Mouse (Mus musculus) stomach, embryonic 16.5 days (tissue): ENCODE results near the gene Nmbr. TPM values are rescaled to one million over a fixed set of nuclear protein-coding genes. Genes with fewer than 3 reads are reported as not detected.

Source experiments
- ATAC-seq: fragments of 200-750 bp; cut with Nextera tagmentation; 2 replicates; pipeline ENCODE4 v1.8.0; 2017; ENCODE audit warnings: moderate number of reproducible peaks, moderate TSS enrichment; ENCODE audit not compliant: insufficient read depth, low FRiP score
- H3K27ac ChIP-seq: fragments of 300-500 bp; sonication (generic); 2 replicates; pipeline ENCODE4 v1.5.1; 2014; ENCODE audit warnings: low read length
- H3K27me3 ChIP-seq: fragments of 300-500 bp; sonication (generic); 2 replicates; pipeline ENCODE4 v1.6.1; 2014; ENCODE audit warnings: low read length, control low read depth, mixed read lengths; ENCODE audit not compliant: control insufficient read depth, insufficient read depth
- H3K36me3 ChIP-seq: fragments of 300-500 bp; sonication (generic); 2 replicates; pipeline ENCODE4 v1.6.1; 2014; ENCODE audit warnings: low read length; ENCODE audit not compliant: control insufficient read depth, insufficient read depth
- H3K4me1 ChIP-seq: fragments of 300-500 bp; sonication (generic); 2 replicates; pipeline ENCODE4 v1.6.1; 2014; ENCODE audit warnings: low read length, control low read depth, mixed read lengths; ENCODE audit not compliant: control insufficient read depth, insufficient read depth
- H3K4me2 ChIP-seq: fragments of 300-500 bp; sonication (generic); 2 replicates; pipeline ENCODE4 v1.6.1; 2014; ENCODE audit warnings: low read depth, low read length, mixed read lengths
- H3K4me3 ChIP-seq: fragments of 300-500 bp; sonication (generic); replicated peaks from 2 replicates; pipeline ENCODE4 v1.5.1; 2014; ENCODE audit warnings: mild to moderate bottlenecking, low read length
- H3K9ac ChIP-seq: fragments of 300-500 bp; sonication (generic); 2 replicates; pipeline ENCODE4 v1.6.1; 2014; ENCODE audit warnings: low read length
- H3K9me3 ChIP-seq: fragments of 300-500 bp; sonication (generic); replicated peaks from 2 replicates; pipeline ENCODE4 v1.6.1; 2016; ENCODE audit warnings: low read length, control low read depth; ENCODE audit not compliant: control insufficient read depth
- WGBS: fragments of 180-500 bp; shearing (Covaris S2); extraction: QIAGEN DNeasy Blood & Tissue Kit; methylation state at CpG from one replicate; pipeline ENCODE4 v1.1.7; 2014; 5-methylcytosine and 5-hydroxymethylcytosine counted together
- polyA plus RNA-seq: library from polyadenylated mRNA; unstranded; fragments of >200 nt; fragmentation: Nextera tagmentation; extraction: Ambion mirVana; gene quantifications from 2 replicates; pipeline ENCODE4 v1.2.1, GENCODE M21; 2015

Nmbr gene
- 0.19 TPM in 1 of 2 replicates, not detected in the other for polyA plus RNA-seq

DNA sequence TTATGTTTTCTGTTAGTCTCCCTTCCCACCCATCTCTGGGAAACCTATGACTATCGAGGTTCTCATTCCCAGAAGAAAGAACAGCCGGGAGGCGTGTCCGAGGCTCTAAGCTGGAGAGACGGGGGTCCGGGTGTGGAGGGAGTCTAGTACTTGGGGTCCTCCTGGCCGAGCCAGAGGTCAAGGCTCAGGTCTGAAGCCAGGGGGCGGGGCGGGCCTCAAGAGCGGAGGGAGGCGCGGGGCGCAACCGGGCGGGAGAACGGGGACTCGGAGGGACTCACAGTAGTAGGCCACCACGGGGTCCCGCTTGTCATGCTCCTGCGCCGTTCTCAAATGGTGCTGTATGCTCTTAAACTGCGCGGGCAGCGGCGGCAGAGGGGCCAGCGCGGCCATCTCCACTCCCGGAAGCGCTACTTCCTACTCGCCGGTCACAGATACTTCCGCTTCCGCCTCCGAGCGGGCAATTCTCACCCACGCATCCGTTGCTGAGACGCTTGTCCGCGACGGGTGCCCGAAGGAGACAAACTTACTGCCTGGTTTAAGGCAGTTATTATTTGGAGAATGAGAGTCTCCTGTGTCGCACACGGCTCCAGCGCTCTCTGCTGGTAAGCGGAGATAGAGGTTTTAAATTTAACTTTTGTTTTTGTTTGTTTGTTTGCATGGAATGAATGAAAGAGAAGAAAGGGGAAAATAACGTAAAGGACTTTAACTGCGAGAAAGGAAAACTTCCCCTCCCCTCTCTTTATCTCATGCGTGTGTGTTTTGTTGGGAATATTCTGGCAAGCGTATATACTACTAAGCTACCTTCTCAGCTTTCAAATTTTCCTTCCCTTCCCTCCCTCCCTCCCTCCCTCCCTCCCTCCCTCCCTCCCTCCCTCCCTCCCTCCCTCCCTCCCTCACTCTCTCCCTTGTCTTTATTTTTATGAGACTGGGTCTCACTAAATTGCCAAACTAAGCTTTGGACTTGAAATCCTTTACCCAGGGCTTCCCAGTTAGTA lies at the start of gene Nmbr, which contains the start of gene Vta1:
Gene Nmbr (plus strand): TSS at position 520 of the 995 bp plus-strand sequence.
Gene Vta1 (minus strand): TSS at position 489 of the 995 bp plus-strand sequence.
- H3K36me3 ChIP-seq: no peaks in the 10 kb centered on the region
- WGBS: under 1% methylated on average over 50 of the region's 50 CpGs
- H3K27ac ChIP-seq: peak within 1 kb of the TSS; percentile 67; the same call in 1 of the 2 replicates
- peak within 1 kb of the TSS; percentile 71 for H3K4me2 ChIP-seq
- no peaks in the 10 kb centered on the region for H3K27me3 ChIP-seq
- no peaks in the 10 kb centered on the region for H3K9me3 ChIP-seq
- ATAC-seq: peak; percentile 98
- H3K4me1 ChIP-seq: no peaks in the 10 kb centered on the region; the same call in 1 of the 2 replicates
- peak within 1 kb of the TSS; percentile 88 for H3K4me3 ChIP-seq
- peak within 1 kb of the TSS; percentile 89 for H3K9ac ChIP-seq

DNA sequence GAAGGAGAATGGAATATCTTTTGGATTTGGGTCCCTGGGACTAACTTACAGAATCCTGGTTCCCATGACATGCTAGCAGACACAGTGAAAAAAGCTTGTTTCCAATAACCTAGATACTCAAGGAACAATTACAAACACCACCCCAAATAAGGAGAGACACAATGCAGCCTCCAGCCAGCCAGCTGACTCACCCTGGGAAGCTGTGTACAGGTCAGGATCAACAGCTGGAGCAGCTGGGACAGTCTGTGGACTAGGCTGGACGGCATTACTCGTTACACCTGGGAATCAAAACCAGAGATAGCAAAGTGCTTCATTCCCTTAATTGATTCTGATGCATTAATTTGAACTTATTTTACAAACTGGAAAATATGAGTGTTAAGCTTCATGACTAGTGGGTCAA lies 44.5 kb upstream of the Nmbr start:
- WGBS: 76% methylated on average over 2 of the region's 2 CpGs
- ATAC-seq: no peak
- H3K4me2 ChIP-seq: no peak overlapping the region

DNA sequence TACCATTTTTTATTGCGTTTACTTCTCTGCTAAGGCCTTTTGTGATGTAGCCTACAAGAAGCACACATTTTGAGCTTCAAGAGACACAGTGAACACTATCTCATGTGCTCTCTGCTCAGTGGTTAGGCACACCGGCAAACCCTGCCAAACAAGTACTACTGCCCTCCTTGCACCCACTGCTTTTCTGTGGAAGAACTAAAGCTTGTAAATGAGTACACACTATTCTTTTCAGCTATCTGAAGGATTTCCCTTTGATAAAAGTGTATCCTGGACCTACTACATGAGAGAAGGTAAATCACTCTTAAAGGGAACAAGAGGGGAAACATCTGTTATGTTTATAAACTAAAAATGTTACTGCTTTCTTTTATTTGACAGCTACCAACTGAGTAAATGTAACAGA lies 39.2 kb upstream of the Nmbr start:
- WGBS: 87% methylated on average over 2 of the region's 2 CpGs
- H3K4me1 ChIP-seq: no peaks in the 10 kb centered on the region
- ATAC-seq: no peak
- no peak overlapping the region for H3K4me2 ChIP-seq
- H3K27ac ChIP-seq: no peak overlapping the region
- no peaks in the 10 kb centered on the region for H3K27me3 ChIP-seq
- H3K9me3 ChIP-seq: no peaks in the 10 kb centered on the region
- H3K4me3 ChIP-seq: no peak overlapping the region
- H3K9ac ChIP-seq: no peak overlapping the region
- peaks cover 7% of the 10 kb centered on the region for H3K36me3 ChIP-seq

More for the DNA sequence above, 44.5 kb upstream of the Nmbr start:
- no peaks in the 10 kb centered on the region for H3K4me1 ChIP-seq
- no peaks in the 10 kb centered on the region for H3K27me3 ChIP-seq
- no peak overlapping the region for H3K27ac ChIP-seq
- H3K36me3 ChIP-seq: peaks cover 7% of the 10 kb centered on the region
- no peaks in the 10 kb centered on the region for H3K9me3 ChIP-seq
- no peak overlapping the region for H3K9ac ChIP-seq
- no peak overlapping the region for H3K4me3 ChIP-seq

DNA sequence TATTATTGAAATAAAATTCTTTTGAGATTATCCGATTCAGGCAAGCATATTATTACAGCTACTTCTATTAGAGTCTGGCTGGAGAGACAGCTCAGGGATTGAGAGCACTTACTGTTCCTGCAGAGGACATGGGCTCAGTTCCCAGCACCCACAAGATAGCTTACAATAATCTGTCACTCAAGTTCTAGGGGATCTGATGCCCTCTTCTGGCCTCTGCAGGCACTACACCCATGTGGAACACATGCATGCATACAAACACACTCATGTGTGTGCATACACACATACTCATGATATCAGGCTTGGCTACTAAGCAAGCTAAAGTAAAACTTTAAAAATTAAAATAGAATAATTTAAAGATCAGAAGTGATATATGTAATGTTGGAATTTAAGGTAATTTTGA lies 19.7 kb upstream of the Nmbr start:
- Histone ChIP-seq H3K27me3 (no peaks in the 10 kb centered on the region), H3K4me1 (no peaks in the 10 kb centered on the region), H3K9ac (no peak overlapping the region), H3K9me3 (0 out of 2 replicates have a peak, but pooled peaks cover 2% of the 10 kb centered on the region), H3K27ac (no peak overlapping the region), H3K4me2 (no peak overlapping the region), H3K4me3 (no peak overlapping the region), H3K36me3 (peaks cover 6% of the 10 kb centered on the region; the same call in 1 of the 2 replicates)
- ATAC-seq: no peak
- WGBS: 95% methylated on average over 1 of the region's 1 CpGs

DNA sequence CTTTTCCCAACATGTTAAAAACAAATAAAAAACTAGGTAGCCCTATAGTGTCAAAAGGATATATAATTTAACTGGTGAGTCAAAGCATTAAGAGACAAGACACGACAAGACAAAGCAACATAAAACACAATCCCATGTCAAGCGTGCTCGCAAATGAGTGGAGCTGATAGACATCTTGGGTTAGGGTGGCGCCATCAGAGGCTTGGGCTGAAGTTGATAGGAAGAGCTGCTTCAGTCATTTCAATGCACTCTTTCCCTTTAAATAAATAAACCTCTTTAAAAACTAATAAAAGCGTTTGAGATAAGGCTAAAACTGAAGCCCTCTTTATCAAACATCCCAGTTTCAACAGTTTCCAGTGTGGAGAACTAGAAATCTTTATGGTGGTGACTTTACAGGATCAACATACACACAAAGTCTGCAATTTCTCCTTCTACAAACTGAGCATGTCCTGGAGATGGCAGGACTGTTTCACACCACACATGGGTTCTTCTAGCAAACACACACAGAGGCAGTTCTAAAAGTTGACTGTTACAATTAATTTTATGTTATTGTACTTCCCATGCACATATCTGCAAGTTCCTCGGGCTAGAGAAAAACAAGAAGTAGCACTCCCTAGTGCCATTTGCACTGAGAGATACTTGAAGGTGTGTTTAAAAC lies 16.5 kb upstream of the Nmbr start:
- no peak for ATAC-seq
- WGBS: 79% methylated on average over 6 of the region's 6 CpGs
- Histone ChIP-seq H3K4me1 (no peaks in the 10 kb centered on the region), H3K4me2 (no peak overlapping the region), H3K27ac (no peak overlapping the region), H3K9me3 (0 out of 2 replicates have a peak, but pooled peaks cover 2% of the 10 kb centered on the region), H3K27me3 (no peaks in the 10 kb centered on the region), H3K9ac (no peak overlapping the region), H3K4me3 (no peak overlapping the region), H3K36me3 (peaks cover 6% of the 10 kb centered on the region; the same call in 1 of the 2 replicates)

DNA sequence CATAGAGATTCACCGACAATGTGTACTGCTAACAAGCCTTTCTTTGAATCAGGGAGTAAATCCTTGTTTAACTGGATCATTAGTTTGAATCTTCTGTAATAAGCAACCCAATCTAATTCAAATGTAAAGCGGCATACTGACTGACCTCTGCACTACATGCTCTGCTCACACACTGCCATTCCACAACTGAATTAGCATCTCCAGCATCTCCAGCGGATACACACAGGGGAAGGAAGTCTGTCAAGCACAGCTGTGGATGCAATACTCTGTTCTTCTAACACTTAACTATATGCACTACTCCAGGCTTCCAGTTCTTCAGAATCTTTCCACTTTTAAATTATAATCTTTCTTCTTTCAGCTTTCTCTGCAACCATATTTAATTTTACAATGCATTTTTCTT lies 15.0 kb upstream of the Nmbr start:
- 85% methylated on average over 3 of the region's 3 CpGs for WGBS
- Histone ChIP-seq H3K4me1 (no peaks in the 10 kb centered on the region), H3K36me3 (peaks cover 6% of the 10 kb centered on the region; the same call in 1 of the 2 replicates), H3K9ac (no peak overlapping the region), H3K9me3 (0 out of 2 replicates have a peak, but pooled peaks cover 2% of the 10 kb centered on the region), H3K27me3 (no peaks in the 10 kb centered on the region), H3K27ac (no peak overlapping the region), H3K4me2 (no peak overlapping the region), H3K4me3 (no peak overlapping the region)
- ATAC-seq: no peak

DNA sequence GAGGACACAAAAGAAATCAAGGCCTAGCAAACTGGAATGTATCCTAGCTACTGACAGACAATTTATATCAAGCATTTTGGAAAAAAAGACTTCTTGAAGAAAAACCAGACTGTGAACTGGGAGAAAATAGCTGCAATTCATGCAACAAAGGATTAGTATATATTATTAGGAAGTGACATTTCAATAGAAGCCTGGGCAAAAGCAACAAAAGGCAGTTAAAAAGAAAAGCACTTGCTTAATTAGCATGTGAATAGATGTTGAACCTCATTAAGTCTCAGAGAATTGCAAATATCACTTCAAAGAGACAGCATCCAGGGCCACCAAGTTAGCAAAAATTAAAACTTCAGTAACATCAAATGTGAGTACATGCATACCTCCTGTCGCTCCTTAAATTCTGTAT lies 2.2 kb upstream of the Nmbr start:
- WGBS: 74% methylated on average over 1 of the region's 1 CpGs
- Histone ChIP-seq H3K4me3 (no peak overlapping the region), H3K9ac (no peak overlapping the region), H3K27ac (no peak overlapping the region), H3K36me3 (no peaks in the 10 kb centered on the region), H3K4me1 (no peaks in the 10 kb centered on the region; the same call in 1 of the 2 replicates), H3K27me3 (no peaks in the 10 kb centered on the region), H3K9me3 (no peaks in the 10 kb centered on the region), H3K4me2 (no peak overlapping the region)
- ATAC-seq: no peak

DNA sequence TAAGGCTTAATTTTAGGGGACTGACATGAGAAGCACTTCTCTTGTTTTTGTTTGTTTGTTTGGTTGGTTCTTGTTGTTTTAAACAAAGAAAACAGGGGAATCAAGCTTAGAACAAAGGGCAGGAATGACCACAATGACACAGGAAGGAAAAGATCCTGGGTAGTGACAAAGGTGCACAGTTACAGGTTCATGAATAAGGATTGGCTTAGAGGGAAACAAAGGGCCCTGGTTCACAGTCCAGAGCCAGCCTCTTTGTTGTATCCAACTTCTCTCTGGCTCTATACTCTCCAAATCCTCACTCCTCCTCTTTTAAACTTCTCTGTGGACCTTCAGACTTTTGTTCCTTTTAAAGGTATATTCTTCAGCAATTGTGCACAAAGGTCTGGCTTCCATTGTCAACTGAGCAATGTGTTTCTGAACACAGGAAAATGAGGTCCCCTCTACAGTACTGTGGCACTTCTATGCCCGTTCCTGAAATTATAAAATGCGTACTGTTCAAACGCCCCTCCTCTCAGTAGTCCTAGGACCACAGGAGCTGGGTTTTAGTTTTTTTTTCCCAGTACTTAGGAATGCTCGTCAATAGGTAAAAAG lies 1.5 kb upstream of the Nmbr start:
- no peak for ATAC-seq
- Histone ChIP-seq H3K4me3 (peak overlapping the region; percentile 88), H3K4me2 (peak overlapping the region; percentile 71), H3K4me1 (no peaks in the 10 kb centered on the region; the same call in 1 of the 2 replicates), H3K27me3 (no peaks in the 10 kb centered on the region), H3K36me3 (no peaks in the 10 kb centered on the region), H3K9ac (no peak overlapping the region), H3K9me3 (no peaks in the 10 kb centered on the region), H3K27ac (no peak overlapping the region)
- WGBS: 63% methylated on average over 4 of the region's 4 CpGs
